Mouse (Mus musculus) hindbrain, embryonic 12.5 days (tissue): ENCODE results near the gene Slc2a13. TPM values are rescaled to one million over a fixed set of nuclear protein-coding genes. Genes with fewer than 3 reads are reported as not detected.

Source experiments
- ATAC-seq: fragments of 200-750 bp; cut with Nextera tagmentation; 2 replicates; pipeline ENCODE4 v1.8.0; 2017; ENCODE audit warnings: moderate TSS enrichment; ENCODE audit not compliant: low FRiP score
- H3K27ac ChIP-seq: fragments of 300-500 bp; sonication (generic); 2 replicates; pipeline ENCODE4 v1.5.1; 2016; ENCODE audit warnings: mild to moderate bottlenecking
- H3K27me3 ChIP-seq: fragments of 300-500 bp; sonication (generic); 2 replicates; pipeline ENCODE4 v1.6.1; 2016; ENCODE audit warnings: mild to moderate bottlenecking
- H3K36me3 ChIP-seq: fragments of 300-500 bp; sonication (generic); 2 replicates; pipeline ENCODE4 v1.6.1; 2016; ENCODE audit warnings: mild to moderate bottlenecking
- H3K4me1 ChIP-seq: fragments of 300-500 bp; sonication (generic); 2 replicates; pipeline ENCODE4 v1.6.1; 2016
- H3K4me2 ChIP-seq: fragments of 300-500 bp; sonication (generic); replicated peaks from 2 replicates; pipeline ENCODE4 v1.6.1; 2016; ENCODE audit warnings: mild to moderate bottlenecking
- H3K4me3 ChIP-seq: fragments of 300-500 bp; sonication (generic); 2 replicates; pipeline ENCODE4 v1.5.1; 2016; ENCODE audit warnings: mild to moderate bottlenecking
- H3K9ac ChIP-seq: fragments of 300-500 bp; sonication (generic); 2 replicates; pipeline ENCODE4 v1.6.1; 2016; ENCODE audit warnings: mild to moderate bottlenecking, moderate library complexity
- H3K9me3 ChIP-seq: fragments of 300-500 bp; sonication (generic); replicated peaks from 2 replicates; pipeline ENCODE4 v1.6.1; 2016; ENCODE audit warnings: mild to moderate bottlenecking
- WGBS: fragments of 180-500 bp; shearing (Covaris S2); methylation state at CpG from one replicate; pipeline ENCODE4 v1.1.7; 2016; 5-methylcytosine and 5-hydroxymethylcytosine counted together
- polyA plus RNA-seq: library from polyadenylated mRNA; unstranded; fragments of >200 nt; fragmentation: Nextera tagmentation; extraction: Ambion mirVana; gene quantifications from 2 replicates; pipeline ENCODE4 v1.2.1, GENCODE M21; 2016

Gene Slc2a13
- 3.0 and 3.3 TPM in 2 replicates for polyA plus RNA-seq

DNA sequence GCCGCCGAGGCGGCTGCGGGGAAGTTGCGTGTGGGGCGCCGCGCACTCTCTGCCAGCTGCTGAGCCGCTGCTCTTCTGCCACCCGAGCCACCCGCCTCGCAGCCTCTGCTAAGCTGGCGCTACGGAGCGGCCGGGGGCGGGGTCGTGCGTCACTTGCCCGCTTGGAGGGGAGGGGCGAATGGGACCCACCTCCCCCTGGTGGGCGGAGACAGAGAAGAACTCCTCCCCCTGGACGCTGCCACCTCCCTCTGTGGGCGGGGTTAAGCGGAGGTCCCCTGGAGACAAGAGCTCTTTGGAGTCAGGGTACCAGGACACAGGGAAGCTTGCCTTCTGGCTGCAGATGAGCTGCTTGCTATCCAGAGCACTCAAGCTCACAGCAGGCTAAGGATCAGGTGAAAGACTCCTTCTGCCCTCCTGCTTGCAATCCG, at the start of gene Slc2a13:
Gene Slc2a13, minus strand, starts transcription at position 151 of the 428 bp plus-strand sequence.
- H3K27ac ChIP-seq = peak within 1 kb of the TSS; percentile 81
- WGBS = under 1% methylated on average over 25 of the region's 26 CpGs

DNA sequence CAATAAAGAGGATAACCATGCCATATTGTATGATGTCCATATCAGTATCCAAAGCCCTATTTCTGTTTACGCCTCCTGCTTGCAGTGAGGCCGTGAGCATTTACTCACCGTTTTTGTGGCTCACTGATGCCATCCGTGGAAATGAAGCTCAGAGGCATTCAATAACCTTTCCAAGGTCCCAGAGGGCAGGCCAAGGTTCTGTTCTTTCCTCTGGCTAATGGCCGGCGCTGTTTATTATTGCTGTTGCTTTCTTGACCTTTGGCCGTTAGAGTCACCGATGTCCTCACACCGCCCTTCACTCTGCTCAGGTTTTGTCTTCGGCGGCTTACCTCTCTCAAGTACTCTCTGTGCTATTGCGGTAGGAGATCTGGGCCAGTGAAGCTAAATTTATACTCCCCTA, 43.0 kb upstream of the Slc2a13 start:
- Histone ChIP-seq H3K27ac (no peak overlapping the region), H3K36me3 (no peaks in the 10 kb centered on the region), H3K4me3 (no peak overlapping the region), H3K27me3 (no peaks in the 10 kb centered on the region), H3K4me2 (no peak overlapping the region), H3K9ac (no peak overlapping the region), H3K9me3 (no peaks in the 10 kb centered on the region), H3K4me1 (no peaks in the 10 kb centered on the region)
- 76% methylated on average over 12 of the region's 12 CpGs for WGBS
- no peak for ATAC-seq

More for the DNA sequence above, at the start of gene Slc2a13:
- Histone ChIP-seq H3K4me1 (0 out of 2 replicates have a peak, but pooled peaks cover 9% of the 10 kb centered on the region), H3K4me3 (peak within 1 kb of the TSS; percentile 79), H3K9me3 (0 out of 2 replicates have a peak, but pooled peaks cover 5% of the 10 kb centered on the region), H3K4me2 (peak within 1 kb of the TSS; percentile 89), H3K36me3 (no peaks in the 10 kb centered on the region), H3K27me3 (peaks cover 11% of the 10 kb centered on the region), H3K9ac (peak within 1 kb of the TSS; percentile 82)
- ATAC-seq = peak; percentile 97

DNA sequence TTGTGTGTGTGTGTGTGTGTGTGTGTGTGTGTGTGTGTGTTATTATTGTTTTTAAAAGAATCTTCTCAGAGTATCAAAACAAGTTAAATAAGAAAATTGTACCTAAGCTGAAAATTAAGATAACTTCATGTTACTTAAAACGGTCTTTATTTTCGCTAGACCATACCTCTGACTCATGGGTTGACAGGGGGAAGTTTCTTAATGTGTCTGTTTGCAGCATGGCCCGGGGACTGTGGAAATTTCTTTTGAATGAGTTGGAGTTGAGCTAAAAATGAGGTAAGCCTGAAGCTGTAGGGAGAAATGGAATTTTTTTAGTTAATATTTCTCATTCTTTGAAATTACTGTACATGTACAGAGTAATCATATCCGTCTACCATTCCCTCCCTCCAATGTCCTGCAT, 42.5 kb upstream of the Slc2a13 start:
- H3K4me2 ChIP-seq = no peak overlapping the region
- ATAC-seq = no peak
- no peak overlapping the region for H3K4me3 ChIP-seq
- 82% methylated on average over 4 of the region's 4 CpGs for WGBS
- no peak overlapping the region for H3K9ac ChIP-seq
- no peak overlapping the region for H3K27ac ChIP-seq
- H3K36me3 ChIP-seq = no peaks in the 10 kb centered on the region
- no peaks in the 10 kb centered on the region for H3K9me3 ChIP-seq
- no peaks in the 10 kb centered on the region for H3K4me1 ChIP-seq
- H3K27me3 ChIP-seq = no peaks in the 10 kb centered on the region

DNA sequence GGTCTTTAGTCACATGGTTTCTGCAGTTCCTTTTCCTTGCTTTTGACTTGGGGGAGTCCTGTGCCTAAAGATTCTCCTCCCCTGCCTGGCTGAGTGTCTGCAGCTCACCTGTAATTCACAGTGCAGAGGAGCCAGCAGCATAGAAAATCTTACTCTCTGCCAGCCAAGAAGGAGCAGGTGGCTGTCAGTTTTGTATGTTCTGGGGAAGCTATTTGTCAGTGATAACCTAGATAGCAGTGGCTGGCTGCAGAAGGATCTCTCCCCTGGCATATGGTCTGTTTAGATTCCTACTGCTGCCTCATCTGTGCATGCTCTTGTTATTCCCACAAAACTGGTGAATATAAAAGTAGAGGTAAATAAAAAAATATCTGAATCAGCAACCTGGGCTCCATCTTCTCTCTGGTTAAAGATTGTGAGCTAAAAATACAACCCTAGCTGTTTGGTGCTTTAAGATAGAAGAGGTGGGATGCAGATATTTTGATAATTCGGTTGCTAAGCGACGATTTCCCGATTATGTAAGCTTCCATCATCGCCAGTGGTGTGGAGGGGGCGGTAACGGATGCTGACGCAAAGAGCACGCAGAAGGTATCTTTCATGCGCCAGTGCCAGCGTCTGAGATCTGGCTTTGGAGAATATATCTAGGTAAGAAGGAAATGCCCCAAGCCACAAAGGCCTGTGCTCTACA, 41.1 kb upstream of the Slc2a13 start:
- H3K27me3 ChIP-seq = no peaks in the 10 kb centered on the region
- no peak overlapping the region for H3K9ac ChIP-seq
- 92% methylated on average over 11 of the region's 11 CpGs for WGBS
- H3K9me3 ChIP-seq = no peaks in the 10 kb centered on the region
- H3K36me3 ChIP-seq = no peaks in the 10 kb centered on the region
- no peaks in the 10 kb centered on the region for H3K4me1 ChIP-seq
- no peak overlapping the region for H3K4me3 ChIP-seq
- no peak for ATAC-seq
- no peak overlapping the region for H3K27ac ChIP-seq
- H3K4me2 ChIP-seq = no peak overlapping the region

DNA sequence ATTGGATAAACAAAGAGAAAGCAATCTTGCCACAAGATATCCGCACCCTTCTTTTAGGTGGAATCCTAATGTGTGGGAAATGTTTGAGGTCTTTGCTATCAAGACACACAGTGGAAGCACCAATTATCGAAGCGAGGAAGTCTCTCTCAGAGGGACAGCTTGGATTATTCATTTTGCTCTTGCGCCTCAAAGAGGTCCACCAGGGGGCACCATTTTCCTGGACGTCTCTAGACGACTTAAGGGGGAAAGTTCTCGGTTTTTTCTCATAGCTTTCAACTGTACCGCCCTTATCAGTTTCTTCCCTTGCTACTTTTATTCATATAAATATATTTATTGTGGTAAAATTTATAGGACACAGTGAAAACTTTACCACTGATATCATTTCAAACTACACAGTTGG, 36.7 kb upstream of the Slc2a13 start:
- Histone ChIP-seq H3K4me3 (no peak overlapping the region), H3K9me3 (no peaks in the 10 kb centered on the region), H3K9ac (no peak overlapping the region), H3K4me1 (no peaks in the 10 kb centered on the region), H3K27ac (no peak overlapping the region), H3K36me3 (no peaks in the 10 kb centered on the region), H3K4me2 (no peak overlapping the region), H3K27me3 (no peaks in the 10 kb centered on the region)
- WGBS = 27% methylated on average over 8 of the region's 8 CpGs
- ATAC-seq = no peak

GRCm38 (mm10) chr15:91608811-91609210, 35.8 kb upstream of the Slc2a13 start:
- Histone ChIP-seq H3K27me3 (no peaks in the 10 kb centered on the region), H3K4me3 (no peak overlapping the region), H3K4me1 (no peaks in the 10 kb centered on the region), H3K9me3 (no peaks in the 10 kb centered on the region), H3K36me3 (no peaks in the 10 kb centered on the region), H3K27ac (no peak overlapping the region), H3K9ac (no peak overlapping the region), H3K4me2 (no peak overlapping the region)
- 78% methylated on average over 2 of the region's 2 CpGs for WGBS
- no peak for ATAC-seq

DNA sequence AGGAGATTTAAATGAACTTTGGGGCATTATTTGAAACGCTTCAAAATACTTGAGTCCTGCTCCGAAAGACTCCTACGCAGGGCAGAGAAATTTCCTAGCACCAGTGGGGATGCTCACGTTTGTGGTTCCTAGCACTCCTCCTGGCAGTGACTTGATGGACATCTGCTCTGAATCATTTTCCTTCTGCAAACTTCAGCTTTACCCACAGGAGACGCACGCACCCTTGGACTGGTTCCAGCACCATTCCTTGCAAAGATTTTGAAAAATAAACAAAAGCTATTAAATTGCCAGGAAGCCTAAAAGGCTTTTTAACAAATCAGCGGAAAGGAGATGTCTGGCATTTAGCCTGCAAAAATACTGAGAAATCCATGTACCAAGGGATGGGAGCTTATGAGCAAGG, 28.1 kb upstream of the Slc2a13 start:
- WGBS = 83% methylated on average over 7 of the region's 7 CpGs
- Histone ChIP-seq H3K9ac (no peak overlapping the region), H3K36me3 (no peaks in the 10 kb centered on the region), H3K4me2 (no peak overlapping the region), H3K9me3 (no peaks in the 10 kb centered on the region), H3K27me3 (no peaks in the 10 kb centered on the region), H3K4me3 (no peak overlapping the region), H3K4me1 (no peaks in the 10 kb centered on the region), H3K27ac (no peak overlapping the region)
- ATAC-seq = no peak

- no peak for ATAC-seq
- Histone ChIP-seq H3K4me3 (no peak overlapping the region), H3K27me3 (no peaks in the 10 kb centered on the region), H3K4me1 (no peaks in the 10 kb centered on the region), H3K36me3 (no peaks in the 10 kb centered on the region), H3K9me3 (no peaks in the 10 kb centered on the region), H3K9ac (no peak overlapping the region), H3K4me2 (no peak overlapping the region), H3K27ac (no peak overlapping the region)
- 84% methylated on average over 5 of the region's 5 CpGs for WGBS
Measured at GRCm38 (mm10) chr15:91597290-91597689, 24.2 kb upstream of the Slc2a13 start.

DNA sequence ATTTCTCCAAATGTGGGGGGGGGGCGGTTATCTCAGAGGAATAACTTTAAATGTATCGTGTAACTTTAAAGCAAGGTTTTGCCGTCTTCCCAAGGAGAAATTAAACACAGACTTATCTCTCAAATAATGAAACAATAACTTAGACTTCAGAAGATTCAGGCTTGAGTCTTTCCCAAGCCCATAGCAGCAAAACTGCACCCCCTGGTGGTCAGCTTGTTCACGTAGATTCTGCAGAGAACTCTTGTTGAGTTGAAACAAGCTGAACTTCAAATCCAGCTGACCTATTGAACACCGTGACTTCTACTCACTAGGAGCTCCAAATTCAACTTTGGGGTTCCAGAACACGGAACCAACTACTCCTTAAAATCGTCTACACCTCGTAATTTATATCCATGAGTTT, 1.4 kb upstream of the Slc2a13 start:
- Histone ChIP-seq H3K9me3 (0 out of 2 replicates have a peak, but pooled peaks cover 5% of the 10 kb centered on the region), H3K27ac (no peak overlapping the region), H3K4me2 (no peak overlapping the region), H3K9ac (no peak overlapping the region), H3K4me3 (no peak overlapping the region), H3K36me3 (no peaks in the 10 kb centered on the region), H3K27me3 (peaks cover 11% of the 10 kb centered on the region), H3K4me1 (0 out of 2 replicates have a peak, but pooled peaks cover 9% of the 10 kb centered on the region)
- WGBS = 34% methylated on average over 8 of the region's 8 CpGs
- ATAC-seq = no peak

DNA sequence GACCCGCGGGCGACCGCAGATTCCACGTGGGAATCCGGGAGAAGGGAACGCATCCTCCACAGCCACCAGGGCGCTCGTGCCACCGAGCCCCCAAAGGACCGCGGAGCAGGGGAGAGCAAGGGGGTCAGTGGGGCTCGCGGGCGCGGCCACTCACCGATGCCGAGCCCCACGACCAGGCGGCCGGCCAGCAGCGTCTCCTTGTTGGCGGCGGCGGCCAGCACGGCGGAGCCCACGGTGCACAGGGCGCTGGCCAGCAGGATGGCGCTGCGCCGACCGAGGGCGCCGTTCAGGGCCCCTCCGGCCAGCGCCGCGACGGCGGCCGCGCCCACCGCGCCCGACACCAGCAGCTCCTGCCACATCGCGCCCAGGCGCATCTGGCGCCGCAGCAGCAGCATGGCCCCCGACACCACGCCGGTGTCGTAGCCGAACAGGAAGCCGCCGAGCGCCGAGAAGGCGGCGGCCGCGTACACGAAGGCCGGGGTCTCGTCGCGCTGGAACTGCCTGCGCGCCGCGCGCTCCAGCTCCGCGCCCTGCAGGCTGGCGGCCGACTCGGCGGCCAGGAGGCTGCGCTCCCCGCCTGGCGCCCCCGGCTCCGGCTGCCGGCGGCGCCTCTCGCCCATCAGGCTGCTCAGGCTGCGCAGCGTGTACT, 516 bp downstream of the Slc2a13 start:
- H3K9me3 ChIP-seq = 0 out of 2 replicates have a peak, but pooled peaks cover 5% of the 10 kb centered on the region
- peak overlapping the region; percentile 81 for H3K27ac ChIP-seq
- under 1% methylated on average over 86 of the region's 91 CpGs for WGBS
- H3K4me3 ChIP-seq = peak overlapping the region; percentile 79
- H3K9ac ChIP-seq = peak overlapping the region; percentile 82
- H3K4me1 ChIP-seq = 0 out of 2 replicates have a peak, but pooled peaks cover 9% of the 10 kb centered on the region
- peak overlapping the region; percentile 89 for H3K4me2 ChIP-seq
- peaks cover 11% of the 10 kb centered on the region for H3K27me3 ChIP-seq
- H3K36me3 ChIP-seq = no peaks in the 10 kb centered on the region
- peak; percentile 91 for ATAC-seq

DNA sequence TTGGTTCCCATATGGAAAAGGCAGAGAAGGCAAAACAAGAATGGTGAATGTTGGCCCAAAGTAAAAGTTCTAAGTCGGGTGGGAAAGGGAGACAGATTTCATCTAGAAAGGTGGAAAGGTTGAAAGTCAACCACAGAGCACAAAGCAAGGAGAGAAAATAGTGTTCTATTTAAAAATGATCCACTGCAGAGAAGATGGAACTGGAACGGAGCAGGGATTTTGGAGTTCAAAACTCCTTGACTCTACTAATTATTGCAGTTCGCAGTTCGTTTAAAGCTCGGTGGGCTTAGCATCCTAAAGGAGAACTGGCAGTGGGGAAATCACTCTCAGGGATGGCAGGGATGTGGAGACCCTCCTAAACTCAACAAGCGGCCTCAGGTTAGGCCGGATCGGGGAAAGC, 1.1 kb downstream of the Slc2a13 start:
- peak overlapping the region; percentile 82 for H3K9ac ChIP-seq
- 0 out of 2 replicates have a peak, but pooled peaks cover 5% of the 10 kb centered on the region for H3K9me3 ChIP-seq
- no peak for ATAC-seq
- 6% methylated on average over 8 of the region's 8 CpGs for WGBS
- H3K27me3 ChIP-seq = peaks cover 11% of the 10 kb centered on the region
- 0 out of 2 replicates have a peak, but pooled peaks cover 9% of the 10 kb centered on the region for H3K4me1 ChIP-seq
- no peak overlapping the region for H3K27ac ChIP-seq
- peak overlapping the region; percentile 79 for H3K4me3 ChIP-seq
- H3K4me2 ChIP-seq = peak overlapping the region; percentile 89
- no peaks in the 10 kb centered on the region for H3K36me3 ChIP-seq

DNA sequence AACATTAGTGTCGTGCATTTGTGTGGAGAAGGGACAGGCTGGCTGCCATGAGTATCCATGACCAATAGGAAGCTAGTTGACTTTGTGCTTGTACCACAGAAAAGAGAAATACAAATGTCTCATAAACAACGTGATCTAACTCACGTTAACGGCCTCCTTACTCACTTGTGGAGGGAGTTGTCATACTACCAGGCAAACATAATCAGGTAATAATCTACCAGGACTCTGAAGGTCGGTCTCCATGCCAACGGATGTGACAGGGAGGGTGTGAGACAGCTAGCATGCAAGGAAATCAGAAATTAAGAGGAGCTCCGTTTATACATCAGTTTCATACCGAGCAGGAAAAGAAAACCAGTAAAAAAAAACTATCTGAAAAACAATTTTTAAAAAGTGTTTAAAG, 6.3 kb downstream of the Slc2a13 start:
- peaks cover 11% of the 10 kb centered on the region for H3K27me3 ChIP-seq
- no peak overlapping the region for H3K27ac ChIP-seq

More for the DNA sequence above, 6.3 kb downstream of the Slc2a13 start:
- Histone ChIP-seq H3K9ac (no peak overlapping the region), H3K4me3 (no peak overlapping the region), H3K9me3 (no peaks in the 10 kb centered on the region), H3K36me3 (no peaks in the 10 kb centered on the region), H3K4me1 (0 out of 2 replicates have a peak, but pooled peaks cover 8% of the 10 kb centered on the region), H3K4me2 (no peak overlapping the region)
- 82% methylated on average over 8 of the region's 8 CpGs for WGBS
- no peak for ATAC-seq
